22 mouse cellular contexts compared by ENCODE assay signal in genomic region chr10:12860765-12861164, GRCm38 (mm10). TPM values are rescaled to one million over a fixed set of nuclear protein-coding genes. Genes with fewer than 3 reads are reported as not detected.
DNase-seq lines count a peak whose midpoint lies in the region; ATAC-seq and TF ChIP-seq lines count a peak whose summit lies in the region.
"Had no signal": no experiment of that assay in that cellular context is flagged by ENCODE, and none has a peak within 500 bp of the region (broad histone marks: within the 10 kb centered on the region; RNA-seq: fewer than 3 reads in every experiment).

No protein-coding gene starts in this region.

- no peak for TF ChIP-seq EP300 in CH12.LX (IDR thresholded peaks at IDR 0.05; ENCODE audit: low read length)

- WGBS in hindbrain, postnatal 0 days: 63% methylated on average over 4 of the region's 4 CpGs
- 93% methylated on average over 4 of the region's 4 CpGs for WGBS in hindbrain, embryonic 11.5 days
- 66% methylated on average over 4 of the region's 4 CpGs for WGBS in lung, embryonic 14.5 days
- 35% methylated on average over 4 of the region's 4 CpGs for WGBS in forebrain, embryonic 16.5 days

- H3K4me2 ChIP-seq in hindbrain, postnatal 0 days (ENCODE audit: low read depth, low read length): no peak overlapping the region
- no peak overlapping the region for H3K4me2 ChIP-seq in hindbrain, embryonic 11.5 days (replicated peaks; ENCODE audit: low read depth, low read length)
- H3K4me2 ChIP-seq in lung, embryonic 14.5 days: no peak overlapping the region
- no peak overlapping the region for H3K4me2 ChIP-seq in CH12.LX (ENCODE audit: insufficient read depth, low read depth, poor library complexity, severe bottlenecking)
- no peak overlapping the region for H3K4me2 ChIP-seq in forebrain, embryonic 16.5 days (ENCODE audit: low read length)
- H3K4me2 ChIP-seq: heart, embryonic 13.5 days; hindbrain, embryonic 15.5 days; limb, embryonic 15.5 days; liver, embryonic 15.5 days; midbrain, embryonic 13.5 days had no signal

- dilution Hi-C loops in CH12.LX (cut with MboI; ENCODE audit: extremely low pct_ligation_motif_present, extremely low pct_unique_long_range_greater_than_20kb, low sequenced_read_pairs): no loop called here

- no peaks in the 10 kb centered on the region for H3K27me3 ChIP-seq in hindbrain, postnatal 0 days (ENCODE audit: insufficient read depth, low read length)
- H3K27me3 ChIP-seq in hindbrain, embryonic 11.5 days (ENCODE audit: control insufficient read depth, insufficient read depth, low read length): no peaks in the 10 kb centered on the region
- H3K27me3 ChIP-seq in lung, embryonic 14.5 days (ENCODE audit: insufficient read depth, low read length): no peaks in the 10 kb centered on the region
- peaks cover 4% of the 10 kb centered on the region for H3K27me3 ChIP-seq in CH12.LX (replicated peaks)
- H3K27me3 ChIP-seq in forebrain, embryonic 16.5 days (replicated peaks; ENCODE audit: control insufficient read depth, insufficient read depth, low read length): no peaks in the 10 kb centered on the region
- H3K27me3 ChIP-seq: heart, embryonic 13.5 days; hindbrain, embryonic 15.5 days; limb, embryonic 15.5 days; liver, embryonic 15.5 days; midbrain, embryonic 13.5 days had no signal

- H3K9me3 ChIP-seq in hindbrain, postnatal 0 days (ENCODE audit: low read length): no peaks in the 10 kb centered on the region
- no peaks in the 10 kb centered on the region for H3K9me3 ChIP-seq in hindbrain, embryonic 11.5 days (ENCODE audit: control insufficient read depth, low read length)
- H3K9me3 ChIP-seq in lung, embryonic 14.5 days (ENCODE audit: low read depth, low read length): no peaks in the 10 kb centered on the region
- no peaks in the 10 kb centered on the region for H3K9me3 ChIP-seq in CH12.LX (replicated peaks; ENCODE audit: low read length)
- H3K9me3 ChIP-seq in forebrain, embryonic 16.5 days (ENCODE audit: control insufficient read depth, low read length): no peaks in the 10 kb centered on the region
- H3K9me3 ChIP-seq: heart, embryonic 13.5 days; hindbrain, embryonic 15.5 days; limb, embryonic 15.5 days; liver, embryonic 15.5 days; midbrain, embryonic 13.5 days had no signal

- TF ChIP-seq CTCF in hindbrain, postnatal 0 days (IDR thresholded peaks at IDR 0.05; ENCODE audit: low read depth): no peak
- no peak for TF ChIP-seq CTCF in lung, embryonic 14.5 days (IDR thresholded peaks at IDR 0.05; ENCODE audit: low read depth)
- TF ChIP-seq CTCF in CH12.LX (conservative IDR thresholded peaks at IDR 0.05 in 1 of 2, IDR thresholded peaks at IDR 0.05 in 1 of 2; ENCODE audit: low read depth in 2 of 2, low read length in 2 of 2): no peak

- no peak for TF ChIP-seq RAD21 in CH12.LX (IDR thresholded peaks at IDR 0.05; ENCODE audit: low read depth, low read length)

- peak; percentile 13 for DNase-seq in hindbrain, postnatal 0 days (ENCODE audit: low spot score)
- no peak for DNase-seq in hindbrain, embryonic 11.5 days (ENCODE audit: low spot score)
- peak; percentile 37 for DNase-seq in lung, embryonic 14.5 days
- DNase-seq in lung, postnatal 4 days: no peak
- DNase-seq in CH12.LX (ENCODE audit: extremely low read depth): no peak
- DNase-seq in cerebellum, adult 18-20 months: no peak
- DNase-seq: cerebellum, postnatal 14 days; embryo, embryonic 11 days; heart, adult 18-20 months; heart, postnatal 36 days; spleen, adult 18-20 months; thymus, postnatal 4 days had no signal

- H3K27ac ChIP-seq in hindbrain, postnatal 0 days: no peak overlapping the region
- H3K27ac ChIP-seq in hindbrain, embryonic 11.5 days (ENCODE audit: low read depth, low read length): no peak overlapping the region
- no peak overlapping the region for H3K27ac ChIP-seq in lung, embryonic 14.5 days (ENCODE audit: low read depth)
- no peak overlapping the region for H3K27ac ChIP-seq in CH12.LX (ENCODE audit: insufficient read depth, low read depth)
- no peak overlapping the region for H3K27ac ChIP-seq in forebrain, embryonic 16.5 days (ENCODE audit: low read length)
- H3K27ac ChIP-seq: heart, embryonic 13.5 days; hindbrain, embryonic 15.5 days; limb, embryonic 15.5 days; liver, embryonic 15.5 days; midbrain, embryonic 13.5 days had no signal

- in situ Hi-C loops in CH12.LX (cut with MboI; ENCODE audit: low pct_ligation_motif_present, low pct_unique_long_range_greater_than_20kb, low sequenced_read_pairs): no loop called here

- no peaks in the 10 kb centered on the region for H3K79me2 ChIP-seq in CH12.LX (replicated peaks; ENCODE audit: control insufficient read depth, extremely low read depth, insufficient read depth, poor library complexity, severe bottlenecking)

- ATAC-seq in hindbrain, postnatal 0 days: no peak
- ATAC-seq in hindbrain, embryonic 11.5 days (ENCODE audit: low FRiP score): no peak
- no peak for ATAC-seq in lung, embryonic 14.5 days (ENCODE audit: insufficient read depth)
- ATAC-seq in forebrain, embryonic 16.5 days: peak; percentile 62; the same call in 1 of the 2 replicates
- no peak for ATAC-seq in megakaryocyte, adult 5-6 weeks (ENCODE audit: poor library complexity, severe bottlenecking)
- ATAC-seq: intestine, postnatal 0 days; lung, postnatal 0 days; midbrain, embryonic 13.5 days had no signal

- no peak for TF ChIP-seq POLR2A in CH12.LX (IDR thresholded peaks at IDR 0.05; ENCODE audit: low read depth, low read length)

- H3K4me1 ChIP-seq in hindbrain, postnatal 0 days (ENCODE audit: insufficient read depth, low read length): no peaks in the 10 kb centered on the region
- no peaks in the 10 kb centered on the region for H3K4me1 ChIP-seq in hindbrain, embryonic 11.5 days (replicated peaks; ENCODE audit: control insufficient read depth, insufficient read depth, low read length)
- peaks cover 2% of the 10 kb centered on the region; the same call in 1 of the 2 replicates for H3K4me1 ChIP-seq in lung, embryonic 14.5 days (ENCODE audit: insufficient read depth)
- H3K4me1 ChIP-seq in CH12.LX (ENCODE audit: control insufficient read depth in 1 of 2, insufficient read depth in 2 of 2): 0 out of 4 replicates have a peak, but pooled peaks cover 0 to 3% of the 10 kb centered on the region in 2 experiments
- H3K4me1 ChIP-seq in forebrain, embryonic 16.5 days (replicated peaks; ENCODE audit: control insufficient read depth, insufficient read depth, low read length): 0 out of 2 replicates have a peak, but pooled peaks cover 8% of the 10 kb centered on the region
- H3K4me1 ChIP-seq: hindbrain, embryonic 15.5 days; limb, embryonic 15.5 days; liver, embryonic 15.5 days had no signal

- H3K36me3 ChIP-seq in hindbrain, postnatal 0 days (ENCODE audit: insufficient read depth, low read length): no peaks in the 10 kb centered on the region
- no peaks in the 10 kb centered on the region for H3K36me3 ChIP-seq in hindbrain, embryonic 11.5 days (ENCODE audit: control insufficient read depth, insufficient read depth, low read length)
- H3K36me3 ChIP-seq in lung, embryonic 14.5 days (ENCODE audit: insufficient read depth): peaks cover 15% of the 10 kb centered on the region; the same call in 1 of the 2 replicates
- H3K36me3 ChIP-seq in CH12.LX (replicated peaks in 1 of 2; ENCODE audit: control insufficient read depth in 1 of 2, insufficient read depth in 1 of 2, low read length in 1 of 2): no peaks in the 10 kb centered on the region
- no peaks in the 10 kb centered on the region for H3K36me3 ChIP-seq in forebrain, embryonic 16.5 days (ENCODE audit: control insufficient read depth, insufficient read depth)
- H3K36me3 ChIP-seq: hindbrain, embryonic 15.5 days; midbrain, embryonic 13.5 days had no signal

- no peak overlapping the region for H3K4me3 ChIP-seq in hindbrain, postnatal 0 days (ENCODE audit: low read length)
- no peak overlapping the region for H3K4me3 ChIP-seq in hindbrain, embryonic 11.5 days (ENCODE audit: low read depth, low read length)
- no peak overlapping the region for H3K4me3 ChIP-seq in lung, embryonic 14.5 days (ENCODE audit: low read depth, low read length)
- no peak overlapping the region for H3K4me3 ChIP-seq in CH12.LX (replicated peaks in 1 of 3; ENCODE audit: low read depth in 2 of 3, low read length in 2 of 3, poor library complexity in 1 of 3)
- H3K4me3 ChIP-seq in forebrain, embryonic 16.5 days (replicated peaks; ENCODE audit: low read length): no peak overlapping the region
- H3K4me3 ChIP-seq: heart, embryonic 13.5 days; hindbrain, embryonic 15.5 days; limb, embryonic 15.5 days; liver, embryonic 15.5 days; midbrain, embryonic 13.5 days; myocyte had no signal

- H3K9ac ChIP-seq in hindbrain, postnatal 0 days (replicated peaks; ENCODE audit: low read length): no peak overlapping the region
- H3K9ac ChIP-seq in hindbrain, embryonic 11.5 days (ENCODE audit: low read depth, low read length): no peak overlapping the region
- no peak overlapping the region for H3K9ac ChIP-seq in lung, embryonic 14.5 days
- H3K9ac ChIP-seq in CH12.LX (ENCODE audit: insufficient read depth, low read depth): no peak overlapping the region
- H3K9ac ChIP-seq in forebrain, embryonic 16.5 days (replicated peaks; ENCODE audit: low read depth, low read length): no peak overlapping the region
- H3K9ac ChIP-seq: heart, embryonic 13.5 days; hindbrain, embryonic 15.5 days; limb, embryonic 15.5 days; liver, embryonic 15.5 days; midbrain, embryonic 13.5 days had no signal

TF ChIP-seq in CH12.LX, 34 proteins besides CTCF, POLR2A, EP300 and RAD21:
- TF ChIP-seq UBTF (IDR thresholded peaks at IDR 0.05; ENCODE audit: low read depth, low read length) (no peak), CHD1 (IDR thresholded peaks at IDR 0.05; ENCODE audit: low read depth, low read length) (no peak), ETS1 (conservative IDR thresholded peaks at IDR 0.05; ENCODE audit: low read depth, low read length) (no peak), IRF4 (IDR thresholded peaks at IDR 0.05; ENCODE audit: low read depth, low read length) (peak; percentile 40)

RNA-seq across cellular contexts. Expression of gene Utrn, which starts 8.4 kb away (rescaled TPM):
- 24.6 and 25.8 TPM in 2 replicates for total RNA-seq in hindbrain, postnatal 0 days (2014; rRNA removed)
- polyA plus RNA-seq in hindbrain, postnatal 0 days (2015; fragmentation: Nextera tagmentation; extraction: Ambion mirVana): 25.0 and 27.3 TPM in 2 replicates
- 40.2 and 54.7 TPM in 2 replicates for polyA plus RNA-seq in hindbrain, embryonic 11.5 days (2014; fragmentation: Nextera tagmentation; extraction: Ambion mirVana)
- polyA plus RNA-seq in lung, embryonic 14.5 days (2014; fragmentation: Nextera tagmentation; extraction: Ambion mirVana): 66.1 and 67.9 TPM in 2 replicates
- 0.42 and 1.1 TPM in 2 replicates for total RNA-seq in CH12.LX (2012; rRNA removed)
- 0.46 and 0.67 TPM in 2 replicates for total RNA-seq in CH12.LX (2014; rRNA removed)
- polyA plus RNA-seq in CH12.LX (2012; ENCODE audit: insufficient read length, low read depth): 0.30 and 0.31 TPM in 2 replicates
- polyA plus RNA-seq in forebrain, embryonic 16.5 days (2015; fragmentation: Nextera tagmentation; extraction: Ambion mirVana): 18.8 and 20.3 TPM in 2 replicates
- 50.0 and 52.5 TPM in 2 replicates for total RNA-seq in megakaryocyte, adult 5-6 weeks (2015)
- total RNA-seq in megakaryocyte, adult 5-6 weeks (2017): 36.1 and 42.4 TPM in 2 replicates

Comparison
In these comparisons a context has a peak if more than half of its experiments do, and no peak if none do; other contexts are left out.
1. DNase-seq: peak in hindbrain, postnatal 0 days (single experiment) and lung, embryonic 14.5 days (single experiment); none in hindbrain, embryonic 11.5 days (single experiment), lung, postnatal 4 days (0 of 2), CH12.LX (single experiment) and cerebellum, adult 18-20 months (0 of 2).
2. RNA of gene Utrn, which starts 8.4 kb away (polyA plus RNA-seq): 66.1 to 67.9 TPM in lung, embryonic 14.5 days, 40.2 to 54.7 TPM in hindbrain, embryonic 11.5 days, 25.0 to 27.3 TPM in hindbrain, postnatal 0 days and 18.8 to 20.3 TPM in forebrain, embryonic 16.5 days; 0.30 to 0.31 TPM in CH12.LX; every median in the first group is over 10 times any median in the second.